Mouse (Mus musculus): ENCODE measurements at regions not wholly inside any gene's neighbourhood (a gene's known extent, or its start where the extent isn't known, plus 50 kb on each side); places are given as distances from the start of the nearest gene placed in this dataset.
A peak's percentile ranks its signal among the peaks of the same experiment; 100 is the strongest.

DNA sequence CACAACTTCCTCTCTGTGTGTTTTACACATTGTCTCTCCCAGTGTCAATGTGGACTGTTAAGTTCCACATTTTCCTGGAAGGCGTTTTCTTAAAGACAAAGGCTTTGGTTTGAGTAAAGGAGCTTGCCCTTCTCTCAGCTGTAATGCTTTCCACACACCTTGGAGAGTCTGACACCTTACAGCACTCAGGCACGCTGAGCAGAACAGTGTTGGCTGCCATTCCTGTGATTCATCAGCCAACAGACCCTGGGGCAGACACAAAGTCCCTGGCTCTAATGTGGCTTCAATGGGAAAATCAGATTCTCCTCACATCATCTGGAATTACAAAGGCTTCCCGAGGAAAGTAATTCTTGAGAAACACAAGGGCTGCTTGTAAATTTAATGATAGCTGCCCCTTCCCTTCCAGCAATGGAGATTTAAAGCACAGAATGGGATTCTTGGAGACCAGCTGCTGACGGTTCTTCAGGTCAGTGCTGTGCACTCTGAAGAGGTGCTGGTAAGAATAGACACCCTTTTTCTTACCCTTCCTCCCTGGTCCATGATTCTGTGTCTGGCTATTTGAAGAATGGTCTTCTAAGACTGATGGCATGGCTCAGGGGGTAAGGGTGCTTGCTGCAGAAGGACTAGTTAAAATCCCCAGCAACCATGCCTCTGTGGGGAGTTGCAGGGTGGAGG lies 468.4 kb upstream of the Nr2f2 start:
- DNase-seq: no peak

- no peak for DNase-seq
These were observed 462.1 kb upstream of the Nr2f2 start for GRCm38 (mm10) chr7:70828486-70829195.

DNA sequence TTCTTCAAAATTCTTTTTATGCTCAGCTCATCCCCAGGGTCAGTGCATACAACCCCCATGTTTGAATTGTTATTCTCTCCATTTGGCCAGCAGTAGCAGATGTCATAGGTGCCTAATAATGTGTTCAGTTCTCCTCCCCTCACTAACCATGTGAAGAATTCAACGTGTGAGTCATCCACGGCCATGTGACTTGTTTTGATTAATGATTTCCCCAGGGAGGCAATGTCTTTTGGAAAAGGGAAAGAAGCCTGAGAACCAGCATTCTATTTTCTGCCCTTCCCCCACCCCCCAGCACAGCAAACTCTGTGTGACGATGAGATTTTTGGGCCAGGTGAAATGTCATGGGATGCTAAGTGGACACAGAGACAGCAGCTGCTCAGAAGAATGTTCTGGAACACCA lies 459.5 kb upstream of the Nr2f2 start:
- DNase-seq: no peak

GRCm38 (mm10) chr7:70823020-70823419 lies 456.5 kb upstream of the Nr2f2 start:
- no peak for DNase-seq

DNA sequence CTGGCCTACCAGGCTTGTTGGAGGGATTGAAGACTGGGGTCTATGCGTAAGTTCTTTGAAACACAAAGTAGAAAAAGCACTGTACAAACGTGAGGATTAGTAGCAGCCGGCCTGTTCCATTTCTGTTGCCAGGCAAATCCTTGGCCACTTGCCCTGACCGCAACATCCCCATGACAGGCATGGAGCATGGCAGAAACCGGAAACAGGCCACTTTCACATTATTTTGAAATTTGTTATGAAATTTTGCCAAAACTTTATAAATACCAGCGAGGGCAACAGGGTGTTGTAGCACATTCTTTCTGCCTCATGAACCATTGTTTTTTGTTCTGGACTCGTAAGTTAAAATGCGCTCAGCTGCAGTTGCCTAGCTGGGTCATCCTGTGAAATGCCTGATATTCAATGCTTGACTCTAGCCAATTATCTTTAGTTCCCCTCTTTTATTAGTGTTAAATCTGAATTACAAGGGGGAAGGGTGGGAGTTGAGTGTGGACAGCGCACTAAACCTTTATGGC lies 455.8 kb upstream of the Nr2f2 start:
- DNase-seq: peak; percentile 79

- DNase-seq: no peak
These were observed 455.3 kb upstream of the Nr2f2 start for GRCm38 (mm10) chr7:70821861-70822260.

DNA sequence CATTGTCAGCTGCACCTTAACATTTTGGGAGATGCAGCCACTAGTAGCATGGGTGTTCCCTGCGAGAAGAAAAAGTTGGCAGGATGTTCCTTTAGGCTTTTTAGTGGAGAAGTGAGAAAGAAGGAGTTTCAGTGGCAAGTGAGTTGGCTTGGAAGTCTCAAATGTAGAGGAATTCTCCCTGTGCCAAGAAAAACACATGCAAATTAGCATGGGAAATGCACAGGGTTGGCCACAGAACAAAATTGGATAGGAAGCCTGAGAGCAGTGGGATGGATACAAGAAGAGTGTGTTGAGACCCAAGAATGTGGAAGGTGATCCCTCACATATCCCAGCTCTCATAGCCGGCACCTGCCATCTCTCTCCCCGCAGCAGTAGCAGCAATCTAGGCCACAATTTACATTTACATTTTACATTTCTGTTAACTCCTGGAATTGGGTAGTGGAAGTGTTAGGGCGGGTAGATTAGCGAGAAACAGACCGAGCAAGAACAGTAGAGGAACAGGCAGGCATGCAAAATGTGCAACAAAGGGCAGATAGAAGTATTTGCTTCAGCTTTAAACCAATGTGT lies 450.9 kb upstream of the Nr2f2 start:
- no peak for DNase-seq

DNA sequence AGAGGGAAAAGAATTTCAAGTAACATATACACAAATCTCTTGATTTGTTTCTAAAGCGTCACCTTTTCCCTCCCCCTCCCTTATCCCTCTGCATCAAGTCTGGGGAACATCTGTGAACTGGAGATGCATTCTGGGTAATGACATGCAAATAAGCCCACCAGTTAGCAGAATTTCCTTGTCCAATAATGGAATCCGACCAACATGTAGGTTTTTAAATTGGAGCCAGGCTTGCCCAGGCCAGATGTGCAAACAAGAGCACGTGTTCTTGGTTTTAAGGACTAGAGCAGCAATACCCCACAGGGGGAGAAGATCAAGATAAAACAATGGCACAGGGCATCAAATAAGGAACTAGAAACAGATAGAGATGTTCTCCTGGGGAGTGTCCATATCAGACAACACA lies 447.9 kb upstream of the Nr2f2 start:
- DNase-seq: no peak

- DNase-seq: no peak
These were observed 446.6 kb upstream of the Nr2f2 start for GRCm38 (mm10) chr7:70813101-70813500.

GRCm38 (mm10) chr7:70810411-70811090 lies 444.0 kb upstream of the Nr2f2 start:
- no peak for DNase-seq

DNA sequence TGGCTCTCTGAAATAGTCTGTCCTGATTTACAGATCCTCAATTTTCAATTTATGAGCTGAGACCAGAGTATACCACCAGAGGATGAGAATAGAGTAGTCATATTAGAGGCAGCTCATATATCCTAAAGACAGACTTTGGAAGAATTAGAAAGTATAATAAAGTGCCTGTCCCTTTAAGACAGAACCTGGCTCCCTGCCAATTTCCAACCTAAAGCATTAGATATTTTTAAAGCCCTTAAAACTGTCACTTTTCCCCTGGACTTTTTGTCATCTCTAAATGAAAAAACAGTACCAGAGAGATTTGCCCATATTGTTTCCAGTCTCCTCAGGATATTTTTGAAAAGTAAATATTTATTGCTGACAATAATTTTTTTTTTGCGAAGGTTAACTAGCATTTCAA lies 437.7 kb upstream of the Nr2f2 start:
- no peak for DNase-seq

- DNase-seq: no peak
These were observed 433.4 kb upstream of the Nr2f2 start for GRCm38 (mm10) chr7:70799976-70800375.

DNA sequence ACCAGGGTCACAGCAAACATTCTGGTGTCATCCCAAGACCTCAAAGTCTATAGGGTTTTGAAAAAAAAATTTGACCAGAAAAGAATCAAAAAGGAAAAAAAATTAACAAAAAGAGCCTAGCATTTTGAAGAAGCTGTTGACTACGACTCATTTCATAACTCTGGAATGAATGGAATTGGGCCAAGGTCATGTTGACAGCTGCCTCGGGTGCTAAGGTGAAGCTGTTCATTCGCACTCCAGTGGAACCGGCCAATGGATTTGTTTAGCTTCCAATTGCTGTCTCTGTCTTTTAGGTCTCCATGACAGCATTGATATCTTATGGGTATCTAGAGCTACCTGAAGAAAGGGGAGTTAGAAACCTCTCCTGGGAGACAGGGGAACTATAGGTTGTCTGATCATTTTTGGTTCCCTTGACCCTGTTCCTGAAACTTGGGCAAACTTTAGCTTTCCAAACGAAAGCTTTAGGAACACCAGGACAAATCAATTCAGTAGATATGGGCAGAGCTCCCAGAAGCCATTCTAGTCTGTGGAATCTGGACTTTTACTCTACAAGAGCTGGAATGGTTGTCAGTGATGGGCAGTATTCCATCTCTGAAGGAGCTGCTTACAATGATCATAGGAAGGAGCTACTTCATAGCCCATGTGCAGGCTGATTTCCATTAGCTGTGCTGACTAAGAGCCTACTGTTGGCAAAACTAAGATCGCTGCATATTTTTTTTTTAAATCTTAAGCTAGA lies 432.7 kb upstream of the Nr2f2 start:
- DNase-seq: peak; percentile 28

GRCm38 (mm10) chr7:70796038-70796760 lies 429.7 kb upstream of the Nr2f2 start:
- DNase-seq: no peak

- no peak for DNase-seq
These were observed 422.6 kb upstream of the Nr2f2 start for GRCm38 (mm10) chr7:70788902-70789796.

DNA sequence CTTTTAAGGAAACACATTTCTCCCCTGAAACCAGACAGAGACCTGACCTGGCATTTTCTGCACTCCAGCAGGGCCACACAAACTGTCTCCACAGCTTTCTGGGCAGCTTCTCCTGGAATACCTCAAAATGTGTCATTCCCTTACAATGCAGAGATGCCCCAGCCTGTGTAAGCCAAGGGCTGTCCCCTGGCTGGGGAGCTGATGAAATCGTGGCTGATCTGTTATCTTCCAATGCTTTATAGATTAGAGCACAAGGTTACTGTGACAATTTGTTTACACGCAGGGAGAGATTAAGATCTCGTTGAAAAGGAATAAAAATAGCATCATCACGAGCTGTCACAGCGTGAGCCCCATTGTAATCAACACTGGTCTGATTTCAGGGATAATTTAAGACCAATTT lies 421.4 kb upstream of the Nr2f2 start:
- DNase-seq: peak; percentile 12

- DNase-seq: no peak
These were observed 414.3 kb upstream of the Nr2f2 start for GRCm38 (mm10) chr7:70780742-70781332.

DNA sequence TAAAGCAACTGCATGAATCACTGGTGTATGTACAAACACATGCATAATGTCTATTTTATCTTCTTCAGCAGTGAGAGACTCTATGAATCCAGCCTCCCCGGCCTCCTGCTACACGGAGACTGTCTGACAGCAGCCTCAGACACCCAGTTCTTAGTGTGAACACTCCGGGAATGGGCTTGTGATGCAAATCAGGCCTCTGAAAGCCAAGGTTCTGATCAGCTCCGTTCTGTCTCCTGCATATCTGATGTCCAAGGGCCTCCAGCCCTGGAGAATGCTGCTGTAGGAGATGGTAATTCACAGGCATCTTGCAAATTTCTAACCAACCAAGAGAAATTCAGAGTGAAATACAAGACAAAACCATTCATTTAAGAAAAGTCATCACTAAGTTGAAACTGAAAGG lies 411.2 kb upstream of the Nr2f2 start:
- DNase-seq: no peak

DNA sequence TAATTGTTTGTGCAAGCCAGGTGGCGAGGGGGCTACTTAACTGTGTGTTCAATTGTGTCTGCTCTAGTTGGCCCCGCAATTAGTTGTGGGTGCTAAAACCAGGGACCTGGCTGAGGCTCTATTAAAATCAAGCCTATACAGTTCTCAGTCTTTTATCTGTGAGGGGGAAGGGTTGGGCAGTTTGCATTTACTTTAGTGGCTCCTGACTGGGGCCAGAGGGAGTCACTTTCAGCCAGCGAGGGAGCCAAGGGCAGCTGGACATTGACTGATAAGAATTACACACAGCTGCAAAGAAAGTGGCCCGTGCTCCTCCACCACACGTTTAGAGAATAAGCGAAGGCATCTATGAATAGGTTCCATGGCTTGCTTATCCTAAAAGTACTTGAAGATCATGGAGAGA lies 403.1 kb upstream of the Nr2f2 start:
- no peak for DNase-seq

DNA sequence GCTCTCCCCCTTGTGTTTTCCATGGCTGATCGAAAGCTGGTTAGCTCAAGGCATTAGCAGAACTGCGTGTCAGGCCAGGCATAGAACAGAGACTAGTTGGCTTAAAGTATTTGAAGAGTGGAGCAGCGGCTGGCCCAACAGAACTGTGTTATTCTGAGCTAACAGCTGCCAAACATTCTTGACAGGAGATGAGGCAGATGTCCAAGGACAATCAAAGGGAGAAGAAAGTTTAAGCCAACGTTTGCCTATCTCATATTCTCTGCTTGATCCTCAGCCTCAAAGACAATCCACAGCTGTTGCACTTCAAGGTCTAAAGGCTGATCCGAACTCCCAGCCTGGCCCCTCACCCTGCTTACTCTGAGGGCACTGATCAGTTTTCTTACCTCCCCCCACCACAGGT lies 401.2 kb upstream of the Nr2f2 start:
- DNase-seq: no peak

Data from adrenal gland, postnatal 10 days (tissue).